Mouse (Mus musculus) megakaryocyte-erythroid progenitor cell, adult 5 weeks (primary cell): ENCODE data around the gene U2af1l4. TPM values are rescaled to one million over a fixed set of nuclear protein-coding genes. Genes with fewer than 3 reads are reported as not detected.

Source experiments
- polyA plus RNA-seq: library from polyadenylated mRNA; stranded (reverse); fragments of >175 nt; gene quantifications from 2 replicates; pipeline ENCODE4 v1.2.3, GENCODE M21; 2012

U2af1l4 gene
- polyA plus RNA-seq, result 86.2 and 92.8 TPM in 2 replicates

GRCm38 (mm10) chr7:30563117-30563905 lies at the start of gene U2af1l4, which contains the start of the genes Gm49396 and Psenen:
U2af1l4 (plus strand) TSS chr7:30563301.
Gm49396 (plus strand) TSS chr7:30563344.
Psenen (minus strand) TSS chr7:30563627.

GRCm38 (mm10) chr7:30534633-30535577 lies 28.2 kb upstream of the U2af1l4 start, which contains the start of gene Arhgap33:
Arhgap33 (minus strand) TSS chr7:30535060.

GRCm38 (mm10) chr7:30552102-30553020 lies 10.7 kb upstream of the U2af1l4 start, which contains the start of the genes Hspb6 and Proser3:
Hspb6 (plus strand) TSS chr7:30552178.
Proser3 (minus strand) TSS chr7:30552299.

GRCm38 (mm10) chr7:30559443-30559954 lies 3.6 kb upstream of the U2af1l4 start, which contains the start of gene Lin37:
Lin37 (minus strand) TSS chr7:30559838.

GRCm38 (mm10) chr7:30564970-30565571 lies 2.0 kb downstream of the U2af1l4 start, which contains the start of gene Igflr1:
Igflr1 (plus strand) TSS chr7:30565427.

GRCm38 (mm10) chr7:30588676-30589434 lies 25.8 kb downstream of the U2af1l4 start, which contains the start of gene Kmt2b:
Kmt2b (minus strand) TSS chr7:30588726.

GRCm38 (mm10) chr7:30598786-30599185 lies 35.7 kb downstream of the U2af1l4 start, which contains the start of gene Zbtb32:
Zbtb32 (minus strand) TSS chr7:30598909.

GRCm38 (mm10) chr7:30612654-30613402 lies 49.7 kb downstream of the U2af1l4 start, which contains the start of gene Upk1a:
Upk1a (minus strand) TSS chr7:30612847.

Other genes with a start within 250 kb of the U2af1l4 start
- 1.6 and 2.0 TPM in 2 replicates for gene Syne4, start 248.5 kb upstream of the U2af1l4 start, polyA plus RNA-seq
- 0.48 and 0.54 TPM in 2 replicates for gene E130208F15Rik, start 241.6 kb upstream of the U2af1l4 start, polyA plus RNA-seq
- 8.0 and 10.3 TPM in 2 replicates for gene Sdhaf1, start 239.4 kb upstream of the U2af1l4 start, polyA plus RNA-seq
- gene Lrfn3, start 200.5 kb upstream of the U2af1l4 start, polyA plus RNA-seq, result 0.11 TPM in 1 of 2 replicates, not detected in the other
- 186 and 336 TPM in 2 replicates for gene Tyrobp, start 149.5 kb upstream of the U2af1l4 start, polyA plus RNA-seq
- 6.4 and 7.2 TPM in 2 replicates for gene Hcst, start 143.4 kb upstream of the U2af1l4 start, polyA plus RNA-seq
- 103 and 112 TPM in 2 replicates for gene Nfkbid, start 141.6 kb upstream of the U2af1l4 start, polyA plus RNA-seq
- 0.08 and 0.15 TPM in 2 replicates for gene Aplp1, start 117.8 kb upstream of the U2af1l4 start, polyA plus RNA-seq
- gene Kirrel2, start 105.6 kb upstream of the U2af1l4 start, polyA plus RNA-seq, result 0.05 and 0.13 TPM in 2 replicates
- not detected in 2 replicates for gene Nphs1, start 105.0 kb upstream of the U2af1l4 start, polyA plus RNA-seq
- gene Prodh2, start 69.7 kb upstream of the U2af1l4 start, polyA plus RNA-seq, result not detected in 2 replicates
- gene Arhgap33, start 28.2 kb upstream of the U2af1l4 start, polyA plus RNA-seq, result 74.2 and 104 TPM in 2 replicates
- gene Hspb6, start 11.1 kb upstream of the U2af1l4 start, polyA plus RNA-seq, result 6.5 and 7.0 TPM in 2 replicates
- 20.5 and 24.2 TPM in 2 replicates for gene Proser3, start 11.0 kb upstream of the U2af1l4 start, polyA plus RNA-seq
- gene Lin37, start 3.5 kb upstream of the U2af1l4 start, polyA plus RNA-seq, result 64.1 and 77.3 TPM in 2 replicates
- 3.0 and 6.0 TPM in 2 replicates for gene Gm49396, start within 50 bp of the U2af1l4 start, polyA plus RNA-seq
- gene Psenen, start 326 bp downstream of the U2af1l4 start, polyA plus RNA-seq, result 48.5 and 51.9 TPM in 2 replicates
- gene Igflr1, start 2.1 kb downstream of the U2af1l4 start, polyA plus RNA-seq, result 8.8 and 9.3 TPM in 2 replicates
- 80.2 and 109 TPM in 2 replicates for gene Kmt2b, start 25.4 kb downstream of the U2af1l4 start, polyA plus RNA-seq
- gene Zbtb32, start 35.6 kb downstream of the U2af1l4 start, polyA plus RNA-seq, result 0.64 TPM in 1 of 2 replicates, not detected in the other
- gene Upk1a, start 49.5 kb downstream of the U2af1l4 start, polyA plus RNA-seq, result 0.46 and 0.82 TPM in 2 replicates
- gene Cox6b1, start 62.9 kb downstream of the U2af1l4 start, polyA plus RNA-seq, result 70.6 and 81.6 TPM in 2 replicates
- gene Etv2, start 72.6 kb downstream of the U2af1l4 start, polyA plus RNA-seq, result 0.23 and 0.25 TPM in 2 replicates
- gene Rbm42, start 87.0 kb downstream of the U2af1l4 start, polyA plus RNA-seq, result 287 and 309 TPM in 2 replicates
- 39.5 and 49.7 TPM in 2 replicates for gene Haus5, start 101.7 kb downstream of the U2af1l4 start, polyA plus RNA-seq
- not detected in 2 replicates for gene Pmis2, start 108.3 kb downstream of the U2af1l4 start, polyA plus RNA-seq
- not detected in 2 replicates for gene 2200002J24Rik, start 135.6 kb downstream of the U2af1l4 start, polyA plus RNA-seq
- 0.93 and 1.6 TPM in 2 replicates for gene Atp4a, start 148.9 kb downstream of the U2af1l4 start, polyA plus RNA-seq
- gene Tmem147, start 166.2 kb downstream of the U2af1l4 start, polyA plus RNA-seq, result 48.5 and 64.1 TPM in 2 replicates
- gene Gapdhs, start 180.4 kb downstream of the U2af1l4 start, polyA plus RNA-seq, result not detected in 2 replicates
- gene Sbsn, start 188.2 kb downstream of the U2af1l4 start, polyA plus RNA-seq, result 1.7 and 3.2 TPM in 2 replicates
- gene Dmkn, start 200.5 kb downstream of the U2af1l4 start, polyA plus RNA-seq, result 2.0 and 6.7 TPM in 2 replicates
- gene Krtdap, start 224.6 kb downstream of the U2af1l4 start, polyA plus RNA-seq, result not detected in 2 replicates